Mouse (Mus musculus) cerebellum, adult 2 months (tissue): Measurements from ENCODE around the gene Gcnt7.

Source experiments
- CTCF ChIP-seq: fragments of 200-500 bp; IDR thresholded peaks from 2 replicates; pipeline ENCODE4 v1.5.1; 2011; ENCODE audit warnings: low read depth, mild to moderate bottlenecking, control low read depth, low read length, moderate library complexity, borderline replicate concordance; ENCODE audit not compliant: insufficient read depth
- POLR2A ChIP-seq: fragments of 200-500 bp; IDR thresholded peaks from 2 replicates; pipeline ENCODE4 v1.6.1; 2011; ENCODE audit warnings: low read length, control low read depth, borderline replicate concordance; ENCODE audit not compliant: insufficient read depth

DNA sequence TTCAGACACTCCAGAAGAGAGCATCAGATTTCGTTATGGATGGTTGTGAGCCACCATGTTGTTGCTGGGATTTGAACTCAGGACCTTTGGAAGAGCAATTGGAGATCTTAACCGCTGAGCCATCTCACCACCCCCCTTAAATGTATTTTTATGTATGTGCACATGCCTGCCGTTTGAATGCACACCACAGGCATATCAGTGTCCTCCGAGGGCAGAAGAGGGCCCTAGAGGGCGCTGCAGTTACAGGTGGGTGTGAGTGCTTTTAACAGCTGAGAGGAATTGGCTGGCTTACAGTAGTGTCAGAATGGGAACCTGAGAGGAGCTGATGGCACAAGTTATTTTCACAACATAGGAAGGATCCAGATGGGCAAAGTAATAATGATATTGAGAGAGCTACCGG is 16.6 kb upstream of the Gcnt7 start:
- TF ChIP-seq POLR2A (no peak), CTCF (peak; percentile 18; the same call in 1 of the 2 replicates)
